Mouse (Mus musculus) layer of hippocampus, postnatal 25 days (tissue): Measurements from ENCODE around the gene B3galt4. TPM values are rescaled to one million over a fixed set of nuclear protein-coding genes. Genes with fewer than 3 reads are reported as not detected.
"Not testable (repeated sequence)": the region's sequence is repeated elsewhere in the genome, so short reads cannot be mapped to it uniquely, and the experiment has no call there.

ENCODE experiments used
- DNase-seq, 2 experiments: peaks; one replicate each; pipeline ENCODE4 v3.0.0; 2022; ENCODE audit warnings: mixed read lengths in 2 of 2, low spot score in 1 of 2; ENCODE audit errors: extremely low spot score in 1 of 2
- total RNA-seq, 2 experiments: library from RNA; stranded (reverse); gene quantifications; 2 replicates each; pipeline ENCODE4 v1.2.3; 2021

Gene B3galt4
- total RNA-seq, 2 experiments from 2014 or later, result 6.0 to 6.6 TPM

DNA sequence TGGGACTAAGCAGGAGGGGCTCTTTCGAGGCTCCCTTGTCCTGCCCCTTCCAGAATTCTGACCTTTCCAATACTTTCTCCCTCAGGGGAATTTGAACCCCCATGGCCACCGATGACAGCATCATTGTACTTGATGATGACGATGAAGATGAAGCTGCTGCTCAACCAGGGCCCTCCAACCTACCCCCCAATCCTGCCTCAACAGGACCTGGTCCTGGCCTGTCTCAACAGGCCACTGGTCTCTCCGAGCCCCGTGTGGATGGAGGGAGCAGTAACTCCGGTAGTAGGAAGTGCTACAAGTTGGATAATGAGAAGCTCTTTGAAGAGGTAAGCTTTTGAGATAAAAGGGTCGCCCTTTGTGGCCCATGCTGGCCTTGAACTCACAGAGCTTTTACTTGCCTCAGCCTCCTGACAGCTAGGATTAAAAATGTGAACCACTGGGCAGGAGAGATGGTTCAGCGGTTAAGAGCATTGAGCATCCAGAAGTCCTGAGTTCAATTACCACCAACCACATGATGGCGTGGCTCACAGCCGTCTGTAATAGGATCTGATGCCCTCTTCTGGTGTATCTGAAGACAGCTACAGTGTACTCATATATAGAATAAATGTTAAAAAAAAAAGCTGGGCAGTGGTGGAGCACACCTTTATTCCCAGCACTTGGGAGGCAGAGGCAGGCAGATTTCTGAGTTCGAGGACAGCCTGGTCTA, 40.8 kb downstream of the B3galt4 start:
- DNase-seq, result no peak

DNA sequence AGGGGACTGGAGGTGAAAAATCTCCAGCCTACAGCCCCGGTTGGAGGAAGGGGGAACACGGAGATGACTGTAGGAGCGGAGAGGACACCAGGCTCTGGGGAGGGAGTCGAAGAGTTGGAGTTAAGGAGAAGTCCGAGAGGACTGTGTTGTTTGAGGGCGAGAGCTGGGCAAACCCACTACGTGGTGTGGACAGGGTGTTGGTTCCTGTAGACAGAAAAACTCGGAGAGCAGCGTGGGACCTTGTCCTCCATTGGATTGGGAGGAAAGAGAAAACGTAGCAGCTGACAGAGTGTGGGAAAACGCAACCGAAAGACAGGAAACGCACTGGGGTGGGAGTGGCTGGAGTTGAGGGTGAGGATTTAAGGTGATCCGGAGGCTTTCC, 41.4 kb downstream of the B3galt4 start:
- no peak for DNase-seq

DNA sequence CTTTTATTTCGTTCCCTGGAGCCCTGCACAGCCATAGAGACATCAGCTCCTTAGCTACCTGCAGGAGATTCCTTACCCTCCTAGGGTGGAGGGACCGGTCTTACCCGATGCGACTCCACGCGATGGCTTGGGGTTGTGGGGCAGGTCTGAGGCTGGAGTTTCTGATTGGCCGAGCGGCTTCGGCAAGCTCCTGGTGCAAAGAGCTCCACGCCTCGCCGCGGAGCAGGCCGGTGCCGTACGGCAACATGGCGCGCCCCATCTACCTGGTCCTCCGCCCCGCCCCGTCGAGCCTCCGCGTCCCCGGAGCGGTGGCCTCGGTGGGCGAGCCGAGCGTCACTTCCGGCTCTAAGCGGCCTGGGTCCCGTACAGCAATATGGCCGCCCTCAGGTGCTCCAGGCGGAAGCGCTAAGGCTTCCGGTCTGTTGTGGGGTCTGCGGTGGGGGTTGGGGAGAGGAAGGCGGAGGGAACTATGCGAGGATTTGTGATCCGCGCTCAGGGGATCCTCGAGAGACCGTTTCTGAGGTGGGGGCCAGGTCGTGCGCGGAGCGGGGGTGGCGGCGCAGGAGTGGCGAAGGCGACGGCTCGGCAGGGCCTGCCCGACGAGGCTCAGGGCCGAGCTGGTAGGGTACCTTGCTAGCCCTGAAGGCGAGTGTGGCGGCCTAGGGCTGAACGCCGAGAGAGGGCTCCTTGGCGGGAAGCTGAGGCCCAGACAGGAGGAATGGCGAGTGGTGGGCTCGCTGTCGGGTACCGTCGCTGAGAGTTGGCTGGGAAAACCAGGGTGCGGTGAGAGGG, 42.0 kb downstream of the B3galt4 start, which contains the start of gene Daxx:
Gene Daxx, plus strand, starts transcription at position 338 of the 792 bp plus-strand sequence.
- peak; percentile 91 to 96 for DNase-seq

DNA sequence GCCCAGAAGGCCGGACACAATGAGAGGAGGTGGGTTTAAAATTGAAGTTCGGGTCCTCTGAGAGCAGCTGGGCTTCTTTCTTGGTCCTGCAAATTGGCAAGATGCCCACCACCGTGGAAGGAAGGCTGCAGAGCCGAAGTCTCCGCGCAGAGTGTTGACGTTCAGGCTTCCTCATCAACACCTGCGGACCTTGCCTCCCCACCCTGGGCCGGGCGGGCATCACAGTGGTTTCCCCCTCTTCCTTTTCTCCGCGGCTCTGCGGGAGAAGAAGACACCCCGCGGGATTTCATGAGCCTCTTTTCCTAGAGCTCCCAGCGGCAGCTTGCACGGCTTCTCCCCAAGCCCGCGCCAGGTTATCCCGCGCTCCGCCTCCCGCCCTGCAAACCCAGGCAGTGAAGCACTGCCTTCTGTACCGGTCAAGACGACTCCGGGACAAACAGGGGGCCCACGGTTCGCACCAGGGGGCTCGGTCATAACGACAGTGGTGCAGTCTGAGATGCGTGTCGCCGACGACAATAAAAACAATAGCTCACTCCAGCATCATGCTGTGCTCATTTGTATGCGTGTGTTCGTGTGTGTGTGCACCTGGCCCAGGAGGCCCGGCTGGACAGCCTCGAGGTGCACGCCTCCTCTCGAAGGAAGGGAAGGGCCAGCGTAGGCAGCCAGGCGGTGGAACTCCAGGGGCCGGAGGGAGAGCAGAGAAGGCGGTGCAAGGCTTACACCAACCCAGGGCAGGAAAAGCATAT, 42.8 kb downstream of the B3galt4 start:
- DNase-seq, result peak; percentile 36 to 48

DNA sequence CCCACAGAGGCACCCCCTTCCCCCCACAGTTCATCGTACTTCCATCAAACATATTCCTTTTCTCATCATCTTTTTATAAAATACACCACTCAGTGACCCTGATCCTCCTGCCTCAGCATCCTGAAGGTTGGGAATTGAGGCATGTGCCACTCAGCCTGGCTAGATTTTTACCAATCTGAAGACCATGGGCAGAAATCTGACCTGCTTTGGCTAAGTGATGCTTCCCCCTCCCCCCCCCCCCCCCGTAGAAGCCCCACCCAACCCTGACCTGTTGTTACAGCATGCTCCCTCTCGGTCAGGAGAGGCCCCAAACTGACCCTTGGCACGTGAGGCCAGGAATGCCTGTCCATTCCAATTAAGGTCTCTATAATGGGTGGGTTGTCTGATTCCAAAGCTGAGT, 46.5 kb downstream of the B3galt4 start, which contains the start of gene Platr17:
Gene Platr17, plus strand, starts transcription at position 301 of the 400 bp plus-strand sequence.
- not testable (repeated sequence) for DNase-seq

DNA sequence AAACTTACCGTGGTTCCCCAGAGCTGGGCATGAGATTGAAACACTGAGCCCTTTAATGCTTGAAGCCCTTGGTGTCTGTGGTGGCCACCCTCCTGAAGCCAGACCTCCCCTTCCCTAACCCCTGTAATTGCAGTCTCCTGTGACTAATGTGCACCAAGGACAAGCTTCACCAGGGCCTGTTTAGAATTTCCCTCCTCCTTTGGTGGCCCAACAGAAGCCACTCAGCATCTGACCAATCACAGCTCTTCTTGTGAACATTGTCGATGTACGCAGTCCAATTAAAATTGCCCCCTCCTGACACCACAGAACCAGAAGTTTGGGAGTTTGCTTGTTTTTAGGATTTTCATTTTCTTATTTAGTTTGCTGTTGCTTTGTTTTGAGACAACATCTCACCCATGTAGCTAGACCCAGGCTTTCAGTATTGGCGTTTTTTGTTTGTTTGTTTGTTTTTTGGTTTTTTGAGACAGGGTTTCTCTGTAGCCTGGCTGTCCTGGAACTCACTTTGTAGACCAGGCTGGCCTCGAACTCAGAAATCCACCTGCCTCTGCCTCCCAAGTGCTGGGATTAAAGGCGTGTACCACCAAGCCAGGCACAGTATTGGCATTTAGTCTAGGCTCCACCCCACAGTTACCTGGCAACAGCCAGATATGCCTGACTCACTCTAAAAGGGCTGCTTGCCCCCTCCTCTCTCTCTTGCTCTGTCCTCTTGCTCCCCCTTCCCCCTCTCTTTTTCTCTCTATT, 47.2 kb downstream of the B3galt4 start:
- DNase-seq, result not testable (repeated sequence)

DNA sequence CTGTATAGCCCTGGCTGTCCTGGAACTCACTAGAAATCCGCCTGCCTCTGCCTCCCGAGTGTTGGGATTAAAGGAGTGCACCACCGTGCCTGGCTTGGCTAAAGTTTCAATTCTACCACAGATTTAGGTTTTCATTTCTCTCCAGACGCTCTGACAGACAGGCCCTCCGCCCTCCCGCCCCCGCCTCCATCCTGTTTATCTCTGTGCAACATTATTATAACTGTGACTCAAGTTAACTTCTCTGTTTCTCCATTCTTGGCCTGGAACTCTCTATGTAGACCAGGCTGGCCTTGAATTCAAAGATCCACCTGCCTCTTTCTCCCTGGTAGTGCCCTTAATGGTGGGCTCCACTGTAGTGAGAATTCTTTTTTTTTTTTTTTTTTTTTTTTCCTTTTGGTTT, 48.8 kb downstream of the B3galt4 start:
- DNase-seq, result no peak

DNA sequence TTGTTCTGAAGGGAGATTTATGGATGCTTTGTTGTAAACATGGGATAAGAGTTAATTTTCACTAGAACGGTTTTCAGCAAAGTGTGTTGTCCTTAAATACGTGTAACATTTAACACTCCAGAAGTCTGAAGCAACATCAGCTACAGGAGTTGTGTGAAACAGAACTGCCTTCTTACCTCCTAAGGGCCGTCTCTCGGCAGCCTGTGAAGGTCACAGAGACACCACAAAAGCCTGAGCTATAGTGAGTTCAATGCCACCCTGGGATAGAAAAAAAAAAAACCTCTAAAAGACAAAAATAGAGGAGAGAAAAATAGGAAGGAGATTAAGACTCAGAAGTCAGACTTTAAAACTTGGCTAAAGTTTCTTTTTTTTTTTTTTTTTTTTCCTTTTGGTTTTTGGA, 49.2 kb downstream of the B3galt4 start:
- no peak for DNase-seq

DNA sequence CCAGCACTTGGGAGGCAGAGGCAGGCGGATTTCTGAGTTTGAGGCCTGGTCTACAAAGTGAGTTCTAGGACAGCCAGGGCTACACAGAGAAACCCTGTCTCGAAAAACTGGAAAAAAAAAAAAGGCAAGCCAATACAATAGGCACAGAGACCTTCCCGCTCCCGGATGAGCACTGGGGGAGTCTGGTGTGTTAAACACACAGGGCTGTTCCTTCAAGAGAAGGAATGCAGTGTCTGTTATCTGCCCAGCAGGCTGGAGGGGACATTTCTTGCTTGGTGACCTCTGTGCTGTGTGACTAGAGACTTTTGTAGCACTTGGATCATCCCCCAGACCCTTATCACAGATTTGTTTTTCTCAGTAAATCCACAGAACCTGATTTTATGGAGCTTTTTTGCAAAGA, 49.6 kb downstream of the B3galt4 start:
- no peak for DNase-seq

DNA sequence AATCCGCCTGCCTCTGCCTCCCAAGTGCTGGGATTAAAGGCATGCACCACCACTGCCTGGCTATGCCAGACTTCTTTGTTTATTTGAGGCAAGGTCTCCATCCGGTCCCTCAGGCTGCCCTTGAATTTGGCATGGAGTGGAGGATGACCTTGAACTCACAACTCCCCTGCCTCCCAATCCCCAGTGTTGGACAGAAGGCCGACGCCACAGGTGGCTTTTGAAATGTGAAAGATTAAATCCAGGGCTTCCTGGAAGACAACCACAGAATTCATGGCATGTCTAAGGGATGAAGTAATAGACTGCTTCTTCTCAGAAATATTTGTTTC, 50.3 kb downstream of the B3galt4 start:
- no peak for DNase-seq

DNA sequence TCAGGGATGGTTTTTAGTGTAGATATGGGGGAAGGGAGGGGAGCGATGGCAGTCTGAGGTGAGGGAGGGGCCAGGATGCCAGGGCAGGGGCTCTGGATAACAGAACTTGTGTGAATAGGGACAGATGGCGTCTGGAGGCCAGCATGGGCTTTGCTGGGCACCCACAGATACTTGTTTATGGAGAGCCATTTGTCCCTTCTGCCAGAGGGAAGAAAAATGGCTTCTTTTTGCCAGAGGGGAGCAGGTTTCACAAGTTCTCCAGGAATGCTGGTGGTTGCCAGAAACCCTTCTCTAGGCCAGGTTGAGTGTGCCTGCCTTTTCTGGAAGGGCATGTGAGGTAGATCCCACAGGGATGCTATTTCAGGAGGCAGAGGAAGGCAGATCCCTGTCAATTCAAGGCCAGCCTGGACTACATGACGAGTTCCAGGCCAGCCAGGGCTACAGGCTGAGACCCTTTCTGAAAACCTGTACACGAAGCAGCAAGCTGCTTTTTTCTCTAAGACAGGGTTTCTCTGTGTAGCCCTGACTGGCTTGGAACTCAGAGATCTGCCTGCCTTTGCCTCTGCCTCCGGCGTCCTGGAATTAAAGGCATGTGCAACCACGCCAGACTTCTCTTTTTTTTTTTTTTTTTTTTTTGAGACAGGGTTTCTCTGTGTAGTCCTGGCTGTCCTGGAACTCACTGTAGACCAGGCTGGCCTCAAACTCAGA, 50.9 kb downstream of the B3galt4 start:
- DNase-seq, result no peak

Other genes with a start within 250 kb of the B3galt4 start
- gene March2, start 232.8 kb downstream of the B3galt4 start, total RNA-seq, result 10 to 100 TPM; 80.9 to 84.4 TPM
- 100 to 1,000 TPM; 304 to 328 TPM for gene Rab11b, start 191.0 kb downstream of the B3galt4 start, total RNA-seq
- 1 to 10 TPM; 3.8 to 4.0 TPM for gene Angptl4, start 169.7 kb downstream of the B3galt4 start, total RNA-seq
- 10 to 100 TPM; 27.8 to 35.8 TPM for gene Kank3, start 141.0 kb downstream of the B3galt4 start, total RNA-seq
- gene Rps28, start 126.9 kb downstream of the B3galt4 start, total RNA-seq, result 100 to 1,000 TPM; 728 to 834 TPM
- gene Ndufa7, start 126.9 kb downstream of the B3galt4 start, total RNA-seq, result 100 to 1,000 TPM; 214 to 222 TPM
- 10 to 100 TPM; 23.7 to 23.8 TPM for gene Cd320, start 108.4 kb downstream of the B3galt4 start, total RNA-seq
- gene Gm7029, start 77.7 kb downstream of the B3galt4 start, total RNA-seq, result not detected
- gene Kifc1, start 60.8 kb downstream of the B3galt4 start, total RNA-seq, result 1 to 10 TPM; 1.9 to 2.1 TPM
- gene Platr17, start 46.4 kb downstream of the B3galt4 start, total RNA-seq, result not detected
- gene Daxx, start 42.1 kb downstream of the B3galt4 start, total RNA-seq, result 10 to 100 TPM; 27.4 to 27.9 TPM
- 10 to 100 TPM; 36.2 to 37.0 TPM for gene Tapbp, start 35.6 kb downstream of the B3galt4 start, total RNA-seq
- gene Zbtb22, start 35.6 kb downstream of the B3galt4 start, total RNA-seq, result 10 to 100 TPM; 27.7 to 29.6 TPM
- 10 to 100 TPM; 53.4 to 72.7 TPM for gene Rgl2, start 21.9 kb downstream of the B3galt4 start, total RNA-seq
- gene Pfdn6, start 11.1 kb downstream of the B3galt4 start, total RNA-seq, result 10 to 100 TPM; 95.7 to 97.8 TPM
- 10 to 100 TPM; 13.2 to 14.2 TPM for gene Wdr46, start 10.8 kb downstream of the B3galt4 start, total RNA-seq
- gene Vps52, start 4.3 kb upstream of the B3galt4 start, total RNA-seq, result 10 to 100 TPM; 85.0 to 95.9 TPM
- gene Rps18, start 4.5 kb upstream of the B3galt4 start, total RNA-seq, result 100 to 1,000 TPM; 311 to 351 TPM
- gene H2-K1, start 48.9 kb upstream of the B3galt4 start, total RNA-seq, result 10 to 100 TPM; 15.8 to 19.7 TPM
- gene Ring1, start 73.2 kb upstream of the B3galt4 start, total RNA-seq, result 10 to 100 TPM; 37.1 to 44.3 TPM
- gene H2-Ke6, start 76.6 kb upstream of the B3galt4 start, total RNA-seq, result 10 to 100 TPM; 54.3 to 63.9 TPM
- gene Slc39a7, start 80.2 kb upstream of the B3galt4 start, total RNA-seq, result 10 to 100 TPM; 94.3 to 95.5 TPM
- gene Rxrb, start 80.3 kb upstream of the B3galt4 start, total RNA-seq, result 10 to 100 TPM; 76.0 to 83.6 TPM
- 10 to 100 TPM; 23.5 to 25.3 TPM for gene Col11a2, start 87.9 kb upstream of the B3galt4 start, total RNA-seq
- gene H2-Oa, start 140.9 kb upstream of the B3galt4 start, total RNA-seq, result under 1 TPM; 0.42 to 0.45 TPM
- 10 to 100 TPM; 32.3 to 35.1 TPM for gene H2-DMa, start 168.1 kb upstream of the B3galt4 start, total RNA-seq
- 100 to 1,000 TPM; 196 to 216 TPM for gene Brd2, start 171.1 kb upstream of the B3galt4 start, total RNA-seq
- under 1 TPM; 0.69 to 0.94 TPM for gene H2-DMb2, start 191.8 kb upstream of the B3galt4 start, total RNA-seq
- gene H2-DMb1, start 201.6 kb upstream of the B3galt4 start, total RNA-seq, result 1 to 10 TPM; 1.8 to 3.4 TPM
- 1 to 10 TPM; 3.0 to 3.4 TPM for gene Tap1, start 236.1 kb upstream of the B3galt4 start, total RNA-seq
- gene Psmb9, start 236.3 kb upstream of the B3galt4 start, total RNA-seq, result 1 to 10 TPM; 1.6 to 1.7 TPM
- 1 to 10 TPM; 2.2 to 3.3 TPM for gene Psmb8, start 246.2 kb upstream of the B3galt4 start, total RNA-seq